Mouse (Mus musculus): Measurements from ENCODE around the gene Timm17a. TPM values are rescaled to one million over a fixed set of nuclear protein-coding genes. Genes with fewer than 3 reads are reported as not detected.

Timm17a gene
- 145 and 164 TPM in 2 replicates for polyA plus RNA-seq (2015; fragmentation: Nextera tagmentation; extraction: Ambion mirVana)

DNA sequence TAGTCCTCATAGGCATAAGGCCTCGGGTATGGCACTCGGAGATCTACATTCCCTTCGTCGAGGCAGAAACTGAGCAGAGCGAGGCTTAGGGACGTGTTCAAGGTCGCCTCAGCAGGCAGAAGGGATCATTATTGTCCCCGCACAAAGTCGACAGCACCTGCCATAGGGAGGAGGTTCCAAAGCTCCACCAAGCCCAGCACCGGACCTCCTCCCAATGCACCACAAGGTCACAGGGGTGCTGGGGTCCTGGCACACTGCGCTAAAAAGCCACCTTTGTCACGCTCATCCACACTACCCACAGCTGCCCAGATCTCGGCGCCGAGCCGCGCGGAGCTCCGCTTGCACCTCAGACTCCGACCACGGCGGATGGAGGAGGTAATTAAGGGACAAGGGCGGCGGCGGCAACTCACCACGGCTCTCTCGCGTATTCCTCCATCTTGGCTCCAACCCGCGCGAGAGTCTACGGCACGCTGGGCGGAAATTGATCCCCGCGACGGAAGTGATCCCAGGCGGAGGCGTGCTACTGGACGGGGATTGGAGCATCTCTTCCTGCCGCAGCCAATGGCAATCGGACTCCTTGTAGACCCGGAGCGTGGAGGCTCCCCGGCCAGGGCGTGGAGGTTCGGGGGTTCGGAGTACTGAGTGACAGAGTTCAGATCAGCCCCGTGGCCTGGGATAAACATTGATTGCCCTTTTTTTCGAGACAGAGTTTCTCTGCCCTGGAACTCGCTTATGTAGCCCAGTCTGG lies at the start of gene Timm17a:
Gene Timm17a (minus strand): TSS at position 495 of the 748 bp plus-strand sequence.
- Histone ChIP-seq H3K9me3 (no peaks in the 10 kb centered on the region), H3K27ac (peak within 1 kb of the TSS; percentile 91), H3K4me3 (peak within 1 kb of the TSS; percentile 89), H3K27me3 (peaks cover 19% of the 10 kb centered on the region; the same call in 1 of the 2 replicates), H3K4me1 (replicated peaks) (peaks cover 22% of the 10 kb centered on the region), H3K9ac (peak within 1 kb of the TSS; percentile 97), H3K36me3 (peaks cover 15% of the 10 kb centered on the region), H3K4me2 (peak within 1 kb of the TSS; percentile 74)
- under 1% methylated on average over 51 of the region's 51 CpGs for WGBS
- ATAC-seq (ENCODE audit: low FRiP score) = peak; percentile 99

DNA sequence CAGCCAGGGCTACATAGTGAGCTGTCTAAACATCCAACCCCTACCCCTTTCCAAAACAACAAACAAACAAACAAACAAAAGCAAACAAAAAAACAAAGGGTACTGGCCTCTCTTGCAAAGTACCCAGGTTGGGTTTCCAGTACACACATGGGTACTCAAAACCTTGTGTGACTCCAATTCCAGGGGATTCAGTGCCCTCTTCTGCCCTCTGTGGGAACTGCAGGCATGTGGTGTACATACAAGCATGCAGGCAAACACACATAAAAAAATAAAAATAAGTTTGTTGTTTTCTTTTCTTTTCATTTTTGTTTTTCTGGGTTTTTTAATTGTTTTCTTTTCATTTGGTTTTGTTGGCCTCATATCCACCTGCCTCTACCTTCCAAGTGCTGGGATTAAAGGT lies 48.5 kb upstream of the Timm17a start:
- Histone ChIP-seq H3K4me1 (replicated peaks) (no peaks in the 10 kb centered on the region), H3K9me3 (no peaks in the 10 kb centered on the region), H3K36me3 (no peaks in the 10 kb centered on the region), H3K27me3 (no peaks in the 10 kb centered on the region), H3K4me3 (no peak overlapping the region), H3K27ac (no peak overlapping the region), H3K4me2 (no peak overlapping the region), H3K9ac (no peak overlapping the region)
- ATAC-seq (ENCODE audit: low FRiP score) = no peak

DNA sequence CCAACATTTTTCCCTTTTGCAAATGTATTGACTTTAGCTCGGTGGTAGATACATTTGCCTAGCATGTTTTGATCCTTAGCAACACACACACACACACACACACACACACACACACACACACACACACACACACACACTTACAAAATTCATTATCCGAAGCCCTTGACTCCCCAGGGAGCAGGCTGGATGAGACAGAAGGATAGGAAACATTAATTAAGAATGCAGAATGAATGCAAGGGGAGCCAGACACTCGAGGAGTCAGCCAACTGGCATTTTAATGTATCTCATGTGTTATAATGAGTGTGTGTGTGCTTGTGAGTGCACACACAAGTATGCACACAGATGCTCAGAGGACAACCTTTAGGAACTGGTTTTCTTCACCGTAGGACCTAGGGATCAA lies 47.9 kb upstream of the Timm17a start:
- H3K36me3 ChIP-seq = no peaks in the 10 kb centered on the region
- H3K4me1 ChIP-seq (replicated peaks) = no peaks in the 10 kb centered on the region
- H3K27me3 ChIP-seq = no peaks in the 10 kb centered on the region
- H3K4me2 ChIP-seq = no peak overlapping the region
- H3K4me3 ChIP-seq = no peak overlapping the region
- 61% methylated on average over 4 of the region's 4 CpGs for WGBS
- ATAC-seq (ENCODE audit: low FRiP score) = no peak
- no peaks in the 10 kb centered on the region for H3K9me3 ChIP-seq
- H3K9ac ChIP-seq = no peak overlapping the region
- H3K27ac ChIP-seq = no peak overlapping the region

DNA sequence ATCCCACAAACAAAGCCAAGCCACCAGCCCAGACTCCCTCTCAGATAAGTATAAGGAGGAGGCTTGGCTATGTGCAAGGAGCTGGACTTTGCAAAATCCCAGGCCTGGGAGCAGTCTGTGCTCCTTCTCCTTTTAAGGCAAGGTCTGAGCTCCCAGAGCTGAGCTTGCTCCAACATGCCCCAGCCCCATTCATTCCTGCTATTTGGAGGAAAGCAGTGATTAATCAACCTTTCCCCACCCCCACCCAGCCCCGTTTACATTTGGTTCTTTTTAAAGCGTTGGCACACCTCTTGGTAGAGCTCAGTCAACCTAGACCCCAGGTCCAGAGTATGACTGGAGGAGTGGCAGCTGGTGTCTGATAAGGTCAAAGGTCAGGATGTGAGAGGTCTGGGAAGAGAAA lies 45.5 kb upstream of the Timm17a start:
- no peak overlapping the region for H3K27ac ChIP-seq
- no peaks in the 10 kb centered on the region for H3K36me3 ChIP-seq
- ATAC-seq (ENCODE audit: low FRiP score) = no peak
- 33% methylated on average over 2 of the region's 2 CpGs for WGBS
- no peaks in the 10 kb centered on the region for H3K4me1 ChIP-seq (replicated peaks)
- H3K27me3 ChIP-seq = 0 out of 2 replicates have a peak, but pooled peaks cover 2% of the 10 kb centered on the region
- no peak overlapping the region for H3K9ac ChIP-seq
- no peak overlapping the region for H3K4me2 ChIP-seq
- no peak overlapping the region for H3K4me3 ChIP-seq
- no peaks in the 10 kb centered on the region for H3K9me3 ChIP-seq

DNA sequence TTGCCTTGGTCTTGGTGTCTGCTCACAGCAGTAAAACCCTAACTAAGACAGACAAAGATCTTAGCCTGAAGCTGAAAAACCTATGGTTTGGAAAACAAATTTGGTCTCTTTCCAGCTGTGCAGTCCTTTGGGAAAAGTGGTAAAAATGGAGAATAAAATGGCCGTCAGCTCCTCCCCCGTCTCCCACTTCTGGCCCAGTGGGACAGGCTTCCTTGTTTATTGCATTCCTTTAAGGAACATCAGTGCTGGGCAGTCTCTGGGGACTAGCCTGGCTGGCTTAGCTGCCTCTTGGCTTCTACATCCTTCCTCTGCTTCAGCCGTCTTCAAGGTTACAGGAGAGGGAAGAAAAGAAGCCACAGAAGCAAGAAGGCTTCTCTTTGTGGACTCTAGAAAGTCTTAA lies 38.4 kb upstream of the Timm17a start:
- Histone ChIP-seq H3K4me1 (replicated peaks) (0 out of 2 replicates have a peak, but pooled peaks cover 6% of the 10 kb centered on the region), H3K36me3 (no peaks in the 10 kb centered on the region), H3K9ac (no peak overlapping the region), H3K27me3 (0 out of 2 replicates have a peak, but pooled peaks cover 2% of the 10 kb centered on the region), H3K4me3 (no peak overlapping the region), H3K4me2 (no peak overlapping the region), H3K27ac (no peak overlapping the region), H3K9me3 (no peaks in the 10 kb centered on the region)
- no peak for ATAC-seq (ENCODE audit: low FRiP score)
- 74% methylated on average over 3 of the region's 3 CpGs for WGBS

DNA sequence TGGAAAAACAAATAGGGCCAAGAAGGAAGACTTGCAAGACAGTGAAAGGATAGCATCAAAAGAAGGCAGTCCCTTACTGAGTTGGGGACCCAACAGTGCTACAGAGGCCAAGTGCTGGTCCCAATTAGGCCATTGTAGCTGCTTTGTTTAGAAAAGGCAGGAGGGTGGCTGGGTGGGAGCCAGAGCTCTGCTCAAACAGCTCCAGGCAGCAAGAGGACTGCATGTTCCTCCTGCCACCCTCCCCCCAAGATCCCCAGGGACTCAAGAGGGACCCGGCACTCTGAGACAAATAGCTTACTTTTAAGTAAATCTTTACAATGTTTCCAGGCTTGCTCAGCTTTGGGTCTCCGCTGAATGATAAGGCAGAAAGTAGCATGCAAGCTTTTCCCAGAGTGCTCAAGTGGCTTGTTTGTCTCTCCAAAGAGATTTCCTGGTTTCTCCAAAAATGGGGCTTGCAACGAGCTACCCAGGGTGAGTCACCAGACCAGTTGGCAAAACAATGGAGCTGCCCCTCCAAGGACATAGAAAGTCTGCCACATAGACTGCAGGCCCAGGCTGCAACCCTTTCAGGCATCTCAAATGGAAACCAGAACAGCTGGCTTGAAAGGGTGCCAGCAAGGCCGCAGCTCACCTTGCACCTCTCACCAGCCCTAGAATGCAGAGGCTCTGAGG lies 34.1 kb upstream of the Timm17a start:
- Histone ChIP-seq H3K36me3 (no peaks in the 10 kb centered on the region), H3K27me3 (no peaks in the 10 kb centered on the region), H3K4me1 (replicated peaks) (0 out of 2 replicates have a peak, but pooled peaks cover 6% of the 10 kb centered on the region), H3K4me2 (no peak overlapping the region), H3K9me3 (no peaks in the 10 kb centered on the region), H3K27ac (no peak overlapping the region), H3K4me3 (no peak overlapping the region), H3K9ac (no peak overlapping the region)
- WGBS = 55% methylated on average over 4 of the region's 4 CpGs
- ATAC-seq (ENCODE audit: low FRiP score) = no peak

DNA sequence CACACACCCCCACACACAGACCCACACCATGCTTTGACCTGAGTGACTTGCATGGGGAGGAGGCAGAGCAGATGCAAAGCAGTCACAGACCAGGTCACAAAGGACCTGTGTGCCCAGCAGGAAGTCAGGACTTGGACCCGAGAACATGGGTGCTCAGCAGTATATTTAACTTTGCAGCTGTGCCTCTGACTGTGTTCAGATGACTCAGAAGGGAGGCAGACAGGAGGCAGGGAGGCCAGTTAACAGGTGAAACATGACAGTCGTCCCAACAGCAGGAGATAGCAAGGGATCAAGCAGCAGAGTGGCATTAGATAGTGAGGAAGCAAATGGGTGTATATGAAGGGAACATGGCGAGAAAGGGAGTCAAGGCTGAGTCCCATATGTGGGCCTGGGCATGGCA lies 33.3 kb upstream of the Timm17a start:
- WGBS = 74% methylated on average over 3 of the region's 3 CpGs
- H3K9ac ChIP-seq = no peak overlapping the region
- ATAC-seq (ENCODE audit: low FRiP score) = no peak
- H3K4me3 ChIP-seq = no peak overlapping the region
- H3K36me3 ChIP-seq = no peaks in the 10 kb centered on the region
- H3K27ac ChIP-seq = no peak overlapping the region
- H3K9me3 ChIP-seq = no peaks in the 10 kb centered on the region
- no peak overlapping the region for H3K4me2 ChIP-seq
- no peaks in the 10 kb centered on the region for H3K27me3 ChIP-seq
- 0 out of 2 replicates have a peak, but pooled peaks cover 9% of the 10 kb centered on the region for H3K4me1 ChIP-seq (replicated peaks)

DNA sequence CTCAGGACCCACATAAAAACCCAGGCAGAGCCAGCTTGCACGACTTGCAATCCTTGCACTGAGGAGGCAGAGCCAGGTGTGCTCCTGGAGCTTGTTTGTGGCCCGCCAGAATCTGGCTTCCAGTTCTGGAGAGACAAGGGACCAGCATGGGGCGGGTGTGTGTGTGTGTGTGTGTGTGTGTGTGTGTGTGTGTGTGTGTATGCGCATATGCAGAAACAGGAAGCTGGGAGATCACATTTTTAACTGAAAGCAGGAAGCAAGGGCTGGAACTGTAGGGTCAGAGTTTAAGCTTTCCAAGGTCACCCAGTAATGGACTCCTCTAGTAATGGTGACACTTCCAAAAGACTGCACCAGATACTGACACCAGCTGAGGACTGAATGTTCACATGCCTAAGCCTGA lies 30.4 kb upstream of the Timm17a start:
- H3K4me3 ChIP-seq = no peak overlapping the region
- no peak for ATAC-seq (ENCODE audit: low FRiP score)
- 65% methylated on average over 4 of the region's 4 CpGs for WGBS
- H3K36me3 ChIP-seq = no peaks in the 10 kb centered on the region
- no peak overlapping the region for H3K4me2 ChIP-seq
- H3K9ac ChIP-seq = no peak overlapping the region
- no peak overlapping the region for H3K27ac ChIP-seq
- no peaks in the 10 kb centered on the region for H3K27me3 ChIP-seq
- H3K9me3 ChIP-seq = no peaks in the 10 kb centered on the region
- 0 out of 2 replicates have a peak, but pooled peaks cover 10% of the 10 kb centered on the region for H3K4me1 ChIP-seq (replicated peaks)

DNA sequence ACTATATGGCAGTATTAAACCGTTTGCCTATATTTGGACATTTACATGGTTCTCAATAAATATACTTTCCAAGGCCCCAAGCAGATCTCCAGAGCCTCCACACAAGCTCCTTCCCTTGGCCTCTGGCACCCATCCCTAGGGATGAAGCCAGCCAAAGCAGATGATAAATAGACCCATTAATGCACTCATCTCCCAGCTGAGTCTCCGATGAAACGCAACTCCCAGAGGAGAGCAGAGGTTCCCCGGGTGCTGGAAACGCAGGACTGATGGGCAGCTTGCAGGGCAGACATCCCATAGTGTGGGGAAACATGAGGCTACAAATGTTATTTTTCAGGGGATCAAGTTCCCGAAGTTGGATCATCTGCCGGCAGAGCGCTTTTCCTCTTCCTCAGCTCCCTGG lies 28.4 kb upstream of the Timm17a start:
- 49% methylated on average over 8 of the region's 8 CpGs for WGBS
- no peak for ATAC-seq (ENCODE audit: low FRiP score)
- no peaks in the 10 kb centered on the region for H3K27me3 ChIP-seq

DNA sequence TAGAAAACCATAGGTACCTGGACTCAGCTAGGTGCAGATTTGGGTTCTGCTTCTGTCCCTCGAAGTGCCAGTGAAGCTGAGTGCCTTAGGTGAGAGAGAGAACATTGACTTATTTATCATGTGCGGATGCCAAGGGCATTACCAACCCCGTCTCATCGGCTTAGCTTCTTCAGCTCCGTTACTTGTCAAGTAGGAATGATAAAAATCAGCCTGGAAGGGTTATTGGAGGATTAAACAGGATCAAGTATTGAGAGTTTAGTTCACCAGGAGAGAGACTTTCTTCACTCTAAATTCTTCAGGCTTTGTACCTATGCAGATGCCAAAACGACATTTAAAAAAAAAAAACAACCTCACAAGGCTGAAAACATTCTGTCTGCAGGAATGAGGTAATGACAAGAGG lies 17.0 kb upstream of the Timm17a start:
- ATAC-seq (ENCODE audit: low FRiP score) = no peak
- Histone ChIP-seq H3K4me1 (replicated peaks) (no peaks in the 10 kb centered on the region), H3K4me2 (no peak overlapping the region), H3K36me3 (no peaks in the 10 kb centered on the region), H3K4me3 (no peak overlapping the region), H3K27me3 (no peaks in the 10 kb centered on the region), H3K9me3 (no peaks in the 10 kb centered on the region), H3K27ac (no peak overlapping the region), H3K9ac (no peak overlapping the region)
- 81% methylated on average over 6 of the region's 6 CpGs for WGBS

More for the DNA sequence above, 28.4 kb upstream of the Timm17a start:
- Histone ChIP-seq H3K4me2 (no peak overlapping the region), H3K9ac (no peak overlapping the region), H3K4me3 (no peak overlapping the region), H3K9me3 (no peaks in the 10 kb centered on the region), H3K36me3 (no peaks in the 10 kb centered on the region), H3K27ac (no peak overlapping the region), H3K4me1 (replicated peaks) (0 out of 2 replicates have a peak, but pooled peaks cover 5% of the 10 kb centered on the region)

DNA sequence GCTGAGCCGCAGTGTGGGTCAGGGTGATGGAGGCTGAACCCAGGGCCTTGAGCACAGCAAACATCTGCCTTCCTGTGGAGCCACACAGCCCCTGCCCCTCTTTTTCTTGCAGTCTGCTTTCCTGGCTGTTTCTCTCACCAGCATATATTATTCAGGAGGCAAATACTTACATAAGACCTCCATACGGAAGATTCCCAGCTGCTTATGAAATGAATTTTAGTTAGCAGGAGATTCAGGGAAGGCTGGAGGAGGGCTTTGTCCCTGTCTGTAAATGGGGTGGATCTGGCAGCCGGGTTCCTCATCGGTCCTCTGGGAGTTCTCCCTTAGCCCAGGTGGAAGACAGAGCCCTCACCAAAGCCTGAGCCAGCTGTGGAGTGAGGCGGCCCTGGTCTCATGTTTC lies 14.8 kb upstream of the Timm17a start:
- 0 out of 2 replicates have a peak, but pooled peaks cover 5% of the 10 kb centered on the region for H3K27me3 ChIP-seq
- H3K4me2 ChIP-seq = no peak overlapping the region
- H3K9me3 ChIP-seq = no peaks in the 10 kb centered on the region
- 69% methylated on average over 5 of the region's 5 CpGs for WGBS
- H3K36me3 ChIP-seq = no peaks in the 10 kb centered on the region
- H3K4me3 ChIP-seq = no peak overlapping the region
- H3K9ac ChIP-seq = no peak overlapping the region
- no peak for ATAC-seq (ENCODE audit: low FRiP score)
- no peak overlapping the region for H3K27ac ChIP-seq
- peaks cover 5% of the 10 kb centered on the region; the same call in 1 of the 2 replicates for H3K4me1 ChIP-seq (replicated peaks)

DNA sequence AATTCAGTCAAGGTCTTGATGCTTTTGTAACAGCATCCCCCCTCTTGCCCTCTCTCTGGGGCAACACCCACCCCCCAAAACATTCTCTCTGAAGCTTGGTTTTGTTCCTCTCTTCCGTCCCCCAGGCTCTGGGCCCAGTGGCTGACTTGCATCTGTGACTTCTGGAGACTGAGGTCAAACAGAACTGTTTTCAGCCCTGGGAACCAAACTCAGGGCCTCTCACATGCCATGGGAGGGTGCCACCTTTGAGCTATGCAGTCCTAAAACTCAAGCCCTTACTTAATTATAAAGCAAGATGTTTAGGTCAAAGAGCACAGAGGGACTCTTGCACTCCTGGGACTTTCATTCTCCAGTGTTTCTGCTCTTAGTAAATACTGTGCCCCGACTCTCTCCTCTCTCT lies 12.4 kb upstream of the Timm17a start:
- H3K36me3 ChIP-seq = no peaks in the 10 kb centered on the region
- H3K9ac ChIP-seq = no peak overlapping the region
- no peak overlapping the region for H3K4me2 ChIP-seq
- WGBS = 80% methylated on average over 2 of the region's 2 CpGs
- ATAC-seq (ENCODE audit: low FRiP score) = no peak
- H3K4me1 ChIP-seq (replicated peaks) = peaks cover 5% of the 10 kb centered on the region; the same call in 1 of the 2 replicates
- H3K9me3 ChIP-seq = no peaks in the 10 kb centered on the region
- H3K4me3 ChIP-seq = no peak overlapping the region
- H3K27ac ChIP-seq = no peak overlapping the region
- H3K27me3 ChIP-seq = peaks cover 17% of the 10 kb centered on the region; the same call in 1 of the 2 replicates
